Mouse (Mus musculus) cerebellum, adult (tissue): Measurements from ENCODE around the gene Cacna1e.

Experiments
- ATAC-seq: cut with Nextera tagmentation; 2 replicates; pipeline ENCODE4 v1.9.2; 2017; ENCODE audit warnings: mild to moderate bottlenecking, moderate library complexity, mixed read lengths; ENCODE audit not compliant: insufficient number of reproducible peaks, low FRiP score, low TSS enrichment

Cacna1e gene

DNA sequence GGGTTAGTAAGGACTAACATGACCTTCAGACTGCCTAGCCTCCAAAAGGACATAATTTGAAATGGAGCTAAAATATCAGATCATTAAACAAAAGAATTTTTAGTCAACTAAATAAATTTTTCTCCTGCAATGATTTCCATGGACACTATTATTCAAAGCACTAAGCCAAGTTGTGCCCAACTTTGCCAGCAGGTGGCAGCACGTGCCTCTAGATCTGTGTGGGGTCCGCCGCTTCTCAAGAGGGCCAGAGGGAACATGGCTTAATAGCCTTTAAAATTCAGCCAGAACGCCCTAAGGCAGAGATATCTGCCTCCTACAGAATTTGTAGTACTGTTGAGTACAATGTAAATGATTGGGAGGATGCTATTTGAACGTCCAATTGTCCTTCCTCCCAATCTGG lies 96.2 kb downstream of the Cacna1e start:
- ATAC-seq: no peak

DNA sequence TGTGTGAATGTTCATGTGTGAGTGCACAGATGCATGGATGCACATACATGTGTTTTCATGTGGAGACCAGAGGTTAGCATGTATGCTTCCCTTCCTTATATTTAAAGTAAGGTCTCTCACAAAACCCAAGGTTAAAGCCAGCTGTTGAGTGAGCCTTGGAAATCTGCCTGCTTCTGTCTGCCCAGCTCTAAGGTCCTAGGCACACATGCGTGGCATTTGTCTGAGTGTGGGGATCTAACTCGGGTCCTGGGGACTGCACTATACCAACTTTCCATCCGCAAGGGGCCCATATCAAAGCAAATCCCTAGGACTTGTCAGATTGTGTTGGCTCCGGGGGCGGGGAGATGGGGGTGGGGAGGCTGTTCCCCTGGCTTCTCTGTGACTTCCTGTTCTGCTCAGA lies 96.9 kb downstream of the Cacna1e start:
- no peak for ATAC-seq

DNA sequence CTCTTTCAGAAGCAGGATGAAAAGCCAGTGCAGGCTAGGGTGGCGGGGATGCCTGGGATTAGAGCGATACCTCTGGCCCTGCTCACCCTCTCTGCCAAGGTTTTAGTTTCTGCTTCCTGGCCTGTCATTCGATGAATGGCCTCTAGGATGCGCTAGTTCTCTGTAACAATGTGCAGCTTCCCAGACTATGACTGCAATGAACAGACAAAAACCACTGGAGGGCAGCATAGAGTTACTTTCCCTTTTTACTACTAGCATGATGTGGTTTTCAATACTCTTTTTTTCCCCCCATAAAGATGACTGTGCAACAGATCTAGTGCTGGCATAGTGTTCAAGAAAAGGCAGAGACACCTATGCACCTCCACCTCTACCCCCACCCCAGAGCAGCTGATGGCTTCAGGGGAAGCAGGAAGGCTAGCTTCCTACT lies 98.0 kb downstream of the Cacna1e start:
- ATAC-seq: peak; percentile 50

DNA sequence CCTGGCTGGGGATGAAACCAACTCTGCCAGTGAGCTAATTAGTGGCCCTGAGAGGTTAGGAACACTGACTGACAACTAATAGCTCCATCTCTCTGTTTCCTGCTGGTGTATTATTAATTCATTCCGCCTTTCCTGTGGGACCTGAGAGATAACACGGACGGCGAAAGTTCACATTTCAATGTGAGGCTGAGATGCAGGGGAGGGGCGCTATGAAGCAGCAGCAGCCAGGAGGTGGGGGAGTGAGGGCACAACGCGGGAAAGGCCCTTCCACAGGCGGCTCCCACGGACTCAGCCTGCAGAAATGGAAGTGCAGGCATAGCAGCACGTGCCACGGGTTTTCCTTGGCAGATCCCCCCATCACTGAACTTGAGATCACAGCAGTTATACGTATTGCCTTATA lies 99.4 kb downstream of the Cacna1e start:
- ATAC-seq: no peak

DNA sequence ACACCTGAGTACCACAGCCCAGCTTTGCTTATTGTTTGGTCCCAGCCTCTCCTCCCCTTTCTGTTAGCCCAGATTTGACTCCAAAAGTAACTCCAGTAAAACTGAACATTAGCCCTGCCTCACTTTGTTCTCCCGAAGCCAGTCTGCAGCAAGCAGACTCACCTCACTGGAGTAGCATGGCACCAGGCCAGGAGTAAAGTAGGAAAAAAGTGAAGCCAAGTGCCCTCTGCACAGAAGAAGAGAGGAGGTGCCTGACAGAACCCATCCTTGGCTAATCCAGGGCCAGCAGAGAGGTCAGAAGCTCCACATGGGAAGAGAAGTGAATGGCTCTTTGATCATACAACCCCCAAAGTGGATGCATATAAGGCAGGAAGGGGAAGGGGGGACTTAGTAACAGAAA lies 100.8 kb downstream of the Cacna1e start:
- ATAC-seq: no peak

DNA sequence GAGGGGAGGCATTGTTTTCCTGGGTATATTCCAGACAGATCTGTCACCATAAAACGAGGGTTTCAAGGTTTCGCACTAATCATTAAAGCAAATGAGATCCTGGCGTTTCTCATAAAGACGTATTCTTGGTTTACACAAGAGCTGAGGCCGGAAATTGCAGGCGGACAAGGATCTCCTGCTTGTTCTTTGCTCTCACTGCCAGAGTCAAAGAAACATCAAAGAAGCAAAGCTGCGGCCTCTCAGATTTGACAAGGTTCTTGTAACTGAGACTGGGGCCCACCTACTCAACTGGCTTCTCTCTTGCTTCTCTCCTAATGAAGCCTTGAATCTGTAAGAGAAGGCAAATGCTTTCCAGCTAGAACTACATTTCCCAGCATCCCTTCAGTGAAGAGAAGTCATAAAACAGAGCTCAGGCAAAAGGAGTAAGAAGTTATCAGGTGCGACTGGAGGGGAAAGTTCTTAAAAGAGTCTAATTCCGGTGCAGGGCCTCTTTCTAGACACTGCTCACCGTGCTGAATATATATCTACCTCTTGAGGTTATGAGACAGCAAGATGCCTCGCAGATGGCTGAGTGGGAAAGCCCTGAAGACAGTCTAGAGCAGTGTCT lies 104.3 kb downstream of the Cacna1e start:
- ATAC-seq: no peak

DNA sequence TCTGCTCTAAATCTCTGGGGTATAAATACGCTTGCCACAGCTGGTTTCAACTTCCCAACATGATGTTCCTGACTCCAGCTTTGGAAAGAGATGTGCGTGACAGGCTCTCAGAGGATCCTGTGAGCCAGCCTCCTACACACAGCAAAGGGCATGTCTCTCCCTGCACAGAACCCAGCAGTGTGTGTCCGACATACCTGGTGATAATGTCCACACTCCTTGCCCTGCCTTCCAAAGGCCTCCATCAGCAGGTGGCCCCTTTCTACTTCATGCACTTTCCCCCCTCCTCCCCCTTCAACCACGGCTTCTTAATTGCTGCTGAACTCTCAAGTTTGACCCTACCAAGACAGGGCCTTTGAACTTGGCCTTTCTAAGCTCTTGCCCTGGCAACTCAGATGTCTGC lies 108.0 kb downstream of the Cacna1e start:
- ATAC-seq: no peak

DNA sequence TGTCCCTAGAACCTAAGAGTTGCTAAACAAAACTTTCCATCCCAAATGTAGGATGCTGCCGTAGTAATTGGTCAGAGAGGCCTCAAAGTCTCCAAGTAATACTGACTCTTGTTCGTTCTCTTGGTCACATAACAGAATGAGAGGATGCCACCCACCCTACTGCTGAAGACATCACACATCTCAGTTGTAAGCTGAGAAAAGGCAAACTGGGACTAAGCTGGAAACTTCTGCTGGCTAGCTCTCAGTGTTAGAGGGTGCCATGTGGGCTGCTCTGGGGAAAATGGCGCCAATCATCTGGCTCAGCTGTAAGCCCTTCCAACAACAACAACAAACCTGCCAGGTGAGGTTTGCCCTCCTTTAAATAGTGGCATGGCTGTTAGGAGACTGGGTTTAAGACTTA lies 109.8 kb downstream of the Cacna1e start:
- no peak for ATAC-seq

DNA sequence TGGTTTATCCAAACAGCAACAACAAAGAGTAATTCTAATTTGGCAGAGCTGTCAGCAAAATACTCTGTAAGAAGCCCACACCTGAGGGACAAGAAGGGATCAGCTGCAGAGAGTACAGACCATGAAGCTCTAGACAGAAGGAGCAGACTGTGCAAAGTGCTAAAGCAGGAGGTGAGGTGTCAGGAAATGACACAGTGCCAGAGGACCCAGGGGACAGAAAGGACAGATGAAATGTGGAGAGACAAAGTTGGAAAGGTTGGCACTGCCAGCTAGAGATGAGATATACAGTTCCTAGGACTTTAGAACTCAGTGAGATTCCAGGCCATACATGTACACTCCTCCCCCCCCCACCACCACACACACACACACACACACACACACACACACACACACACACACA lies 113.2 kb downstream of the Cacna1e start:
- ATAC-seq: 0 out of 2 replicates have a peak, but pooled peaks have one; percentile 52

DNA sequence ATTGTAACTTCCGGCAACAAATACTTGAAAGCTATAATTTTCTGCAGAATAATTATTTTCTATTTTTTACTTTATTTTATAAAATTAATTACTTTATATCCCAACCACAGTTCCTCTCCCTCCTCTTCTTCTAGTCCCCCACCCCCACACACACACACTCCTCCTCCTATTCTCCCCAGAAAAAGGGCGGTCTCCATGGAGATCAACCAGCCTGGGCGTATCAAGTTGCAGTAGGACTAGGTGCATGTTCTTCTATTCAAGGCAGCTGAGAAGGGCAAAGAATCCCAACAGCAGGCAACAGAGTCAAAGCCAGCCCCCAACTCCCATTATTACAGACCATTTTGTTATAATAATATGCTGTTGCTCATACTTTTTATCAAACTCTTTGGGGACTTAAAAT lies 113.8 kb downstream of the Cacna1e start:
- no peak for ATAC-seq

DNA sequence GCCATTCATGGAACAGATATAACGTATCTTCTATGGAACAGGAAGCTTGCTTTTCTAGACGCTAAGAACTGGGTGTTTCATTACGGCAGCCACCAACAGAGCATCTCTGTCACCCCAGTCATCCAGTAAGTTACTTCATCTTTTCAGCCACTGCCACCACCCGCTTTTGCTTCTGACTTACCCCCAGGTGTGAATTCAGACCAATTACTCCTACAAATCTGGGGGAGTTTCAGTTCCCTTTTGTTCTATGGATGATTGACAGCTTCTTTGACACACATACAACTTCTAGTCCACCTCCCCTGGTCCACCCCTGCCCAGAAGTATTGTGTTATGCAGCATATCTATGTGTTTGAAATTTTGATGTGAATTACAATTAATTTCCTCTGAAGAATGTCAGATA lies 121.2 kb downstream of the Cacna1e start:
- ATAC-seq: no peak

DNA sequence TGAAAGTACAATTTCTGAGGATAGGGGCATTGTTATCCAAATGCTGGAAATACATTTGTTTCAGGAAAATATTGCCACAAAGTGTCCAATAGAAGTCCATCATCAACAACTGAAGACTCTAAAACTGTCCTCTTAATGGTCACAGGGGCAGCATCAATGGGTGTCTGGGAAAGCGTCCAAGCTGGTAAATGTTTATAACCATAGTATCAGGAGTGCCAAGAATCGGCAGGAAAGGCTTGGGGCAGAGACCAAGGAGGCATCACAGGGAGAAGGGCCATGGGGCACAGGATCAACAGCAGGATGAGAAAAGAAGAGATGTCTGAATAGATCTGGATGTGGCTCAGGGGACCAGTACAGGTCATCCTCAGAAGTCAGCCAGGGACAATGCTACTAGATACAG lies 132.2 kb downstream of the Cacna1e start:
- 0 out of 2 replicates have a peak, but pooled peaks have one; percentile 36 for ATAC-seq

DNA sequence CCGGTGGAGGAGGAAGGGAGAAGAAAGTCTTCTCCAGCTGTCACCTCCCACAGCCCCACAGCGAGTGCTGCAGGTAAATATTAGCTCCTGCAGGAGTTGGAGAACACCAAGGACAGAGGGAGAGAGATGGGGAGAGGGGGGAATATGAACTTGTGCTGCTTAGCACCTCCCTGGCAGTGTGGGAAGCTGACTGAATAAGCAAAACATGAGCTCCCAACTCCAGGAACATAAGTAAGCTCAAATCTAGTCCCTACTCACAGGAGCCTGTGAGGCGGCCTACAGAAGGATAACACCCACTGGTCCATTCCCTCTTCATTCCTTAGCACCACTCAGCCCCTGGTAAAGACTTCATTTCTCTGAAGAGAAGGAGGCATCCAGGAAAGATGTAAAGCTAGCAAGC lies 135.8 kb downstream of the Cacna1e start:
- ATAC-seq: no peak

DNA sequence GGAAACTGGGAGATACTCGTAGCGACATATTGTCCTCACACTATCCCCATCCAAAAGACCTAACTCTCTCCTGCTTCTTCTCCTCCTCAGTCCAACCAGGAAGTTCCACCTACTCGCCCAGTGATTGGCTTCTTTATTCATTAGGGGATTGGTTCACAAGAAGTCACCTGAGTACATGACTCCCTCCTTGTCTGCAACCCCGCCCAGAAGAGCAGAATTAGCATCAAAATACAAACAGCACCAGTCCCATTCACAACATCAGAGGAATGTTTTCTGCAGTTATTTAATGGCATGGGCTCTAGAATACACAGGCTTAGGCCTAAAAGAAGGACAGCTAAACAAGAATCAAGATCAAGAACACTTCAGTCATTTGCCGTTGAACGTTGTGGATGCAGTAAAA lies 139.1 kb downstream of the Cacna1e start:
- no peak for ATAC-seq

DNA sequence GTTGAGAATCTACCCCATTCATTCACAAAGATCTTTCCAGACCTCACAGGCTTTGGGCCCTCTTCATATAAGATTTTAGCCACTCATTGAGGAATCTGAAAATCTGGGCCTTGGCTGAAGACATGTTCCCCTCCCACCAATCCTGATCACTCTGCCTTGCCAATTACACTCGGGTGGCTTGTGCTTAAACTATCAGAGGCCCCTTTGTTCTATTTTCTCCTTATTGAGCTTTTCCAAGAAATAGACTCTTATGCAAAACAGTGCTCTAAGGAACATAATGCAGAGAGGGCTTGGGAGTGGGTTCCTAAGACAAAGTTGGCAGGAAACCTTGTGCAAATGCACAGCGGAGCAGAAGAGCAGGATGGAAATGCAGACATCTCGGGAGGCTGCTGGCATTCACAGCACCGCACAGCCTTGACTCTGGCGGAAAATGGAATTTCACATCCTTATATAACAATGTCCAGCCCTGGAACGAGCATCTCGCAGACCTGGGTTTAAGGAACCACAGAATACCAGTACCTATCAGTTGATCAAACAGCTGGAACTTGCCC lies 153.8 kb downstream of the Cacna1e start:
- ATAC-seq: no peak

DNA sequence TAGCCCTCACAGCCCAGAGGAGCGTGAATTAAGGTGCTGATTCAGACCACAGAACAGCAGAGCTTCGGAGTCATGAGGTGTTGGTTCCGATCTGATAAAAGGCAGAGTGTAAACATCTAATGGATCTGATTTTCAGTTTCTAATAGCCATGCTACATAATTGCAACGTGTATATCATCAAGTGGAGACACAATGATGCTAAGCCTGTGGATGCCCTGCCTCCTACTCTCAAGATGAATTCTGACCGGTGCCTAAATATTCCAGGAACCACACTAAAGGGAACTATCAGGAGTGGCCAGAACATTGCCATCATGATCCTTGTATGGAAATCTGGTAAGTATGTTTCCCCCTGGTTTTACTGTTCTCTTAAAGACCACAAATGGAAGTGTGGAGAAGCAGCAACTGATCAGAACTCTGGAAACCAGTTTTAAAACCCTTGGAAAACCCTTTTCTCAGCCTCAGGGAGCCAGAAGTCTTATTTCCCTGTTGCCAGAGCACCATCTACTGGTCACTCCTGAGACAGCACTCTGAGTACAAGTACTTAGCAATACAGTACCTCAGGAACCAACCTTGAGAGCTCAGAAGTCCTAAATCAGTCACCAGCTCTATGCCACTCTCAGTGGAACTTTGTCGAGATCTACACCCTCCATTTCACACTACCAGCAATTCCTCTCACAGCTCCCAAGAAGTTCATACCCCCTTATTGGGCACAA lies 154.9 kb downstream of the Cacna1e start:
- ATAC-seq: 0 out of 2 replicates have a peak, but pooled peaks have one; percentile 42

DNA sequence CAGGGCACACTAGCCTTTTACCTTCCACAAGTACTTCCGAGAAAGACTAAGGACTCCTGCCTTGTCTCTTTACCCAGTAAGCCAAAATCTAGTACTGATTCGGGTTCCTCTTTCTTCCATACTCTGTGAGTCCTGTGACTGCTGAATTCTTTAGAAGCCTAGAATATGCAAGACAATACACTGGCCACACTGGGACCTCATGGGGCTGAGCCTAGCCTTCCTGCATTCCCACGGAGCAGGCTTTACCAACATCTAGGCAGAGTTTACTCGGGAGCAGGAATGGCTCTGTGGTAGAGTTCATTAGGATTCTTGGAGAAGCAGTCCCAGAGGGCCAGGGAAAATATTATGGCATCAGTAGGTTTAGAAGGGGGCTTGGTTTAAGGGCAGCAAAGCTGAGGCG lies 155.6 kb downstream of the Cacna1e start:
- ATAC-seq: no peak

DNA sequence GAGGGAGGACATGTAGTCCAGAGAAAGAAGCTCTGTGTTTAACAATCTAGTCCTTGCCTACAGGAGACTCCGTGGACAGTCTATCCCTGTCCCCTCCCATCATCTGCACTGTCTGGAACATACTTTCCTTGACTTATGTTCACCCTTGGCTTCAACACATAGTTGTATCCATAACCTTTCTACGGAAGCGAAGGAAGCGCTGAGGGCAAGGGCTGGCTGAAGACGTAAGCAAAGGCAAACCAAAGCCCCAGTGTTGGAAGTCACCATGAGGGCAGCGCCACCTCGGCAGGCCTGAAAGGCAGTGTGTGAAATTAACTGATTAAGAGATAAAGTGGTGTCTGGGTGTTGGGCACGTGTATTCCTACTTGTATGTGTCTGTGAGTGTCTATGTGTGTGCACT lies 156.6 kb downstream of the Cacna1e start:
- no peak for ATAC-seq

DNA sequence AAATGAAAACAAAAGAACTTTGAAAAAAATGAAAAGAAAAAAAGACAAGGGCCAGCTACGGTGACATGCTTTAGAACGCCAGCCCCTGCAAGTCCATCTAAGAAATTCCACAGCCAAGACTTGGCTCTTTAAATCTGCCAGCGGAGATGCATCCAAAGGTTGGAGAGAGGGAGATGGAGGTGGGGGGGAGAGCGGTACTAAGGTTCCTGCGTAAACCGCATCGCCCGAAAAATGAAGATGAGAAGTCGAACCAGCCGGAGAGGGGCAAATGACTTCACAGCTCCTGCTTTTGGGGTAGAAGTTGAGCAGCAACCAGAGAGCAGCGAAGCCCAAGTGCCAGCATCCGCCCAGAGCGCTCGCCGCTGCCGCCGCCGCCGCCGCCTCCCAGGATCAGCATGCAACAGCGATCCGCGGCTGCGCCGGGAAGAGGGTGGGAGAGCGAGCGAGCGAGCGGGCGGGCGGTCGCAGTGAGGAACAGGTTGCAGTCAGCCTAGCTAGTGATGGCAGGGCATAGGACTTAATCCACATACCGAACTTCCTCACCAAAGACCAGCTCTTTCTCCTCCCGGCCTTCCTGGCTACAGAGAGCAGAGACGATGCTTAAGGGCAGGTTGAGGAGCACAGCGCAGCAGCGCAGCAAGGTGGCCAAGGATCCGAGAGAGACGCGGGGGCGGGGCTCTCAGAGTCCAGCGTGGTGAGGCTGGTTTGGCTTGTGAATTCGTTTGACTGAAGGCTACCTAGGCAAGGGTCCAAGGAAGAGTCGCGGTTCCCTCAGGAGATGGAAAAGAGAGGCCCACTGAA lies 157.7 kb downstream of the Cacna1e start:
- ATAC-seq: peak; percentile 66

DNA sequence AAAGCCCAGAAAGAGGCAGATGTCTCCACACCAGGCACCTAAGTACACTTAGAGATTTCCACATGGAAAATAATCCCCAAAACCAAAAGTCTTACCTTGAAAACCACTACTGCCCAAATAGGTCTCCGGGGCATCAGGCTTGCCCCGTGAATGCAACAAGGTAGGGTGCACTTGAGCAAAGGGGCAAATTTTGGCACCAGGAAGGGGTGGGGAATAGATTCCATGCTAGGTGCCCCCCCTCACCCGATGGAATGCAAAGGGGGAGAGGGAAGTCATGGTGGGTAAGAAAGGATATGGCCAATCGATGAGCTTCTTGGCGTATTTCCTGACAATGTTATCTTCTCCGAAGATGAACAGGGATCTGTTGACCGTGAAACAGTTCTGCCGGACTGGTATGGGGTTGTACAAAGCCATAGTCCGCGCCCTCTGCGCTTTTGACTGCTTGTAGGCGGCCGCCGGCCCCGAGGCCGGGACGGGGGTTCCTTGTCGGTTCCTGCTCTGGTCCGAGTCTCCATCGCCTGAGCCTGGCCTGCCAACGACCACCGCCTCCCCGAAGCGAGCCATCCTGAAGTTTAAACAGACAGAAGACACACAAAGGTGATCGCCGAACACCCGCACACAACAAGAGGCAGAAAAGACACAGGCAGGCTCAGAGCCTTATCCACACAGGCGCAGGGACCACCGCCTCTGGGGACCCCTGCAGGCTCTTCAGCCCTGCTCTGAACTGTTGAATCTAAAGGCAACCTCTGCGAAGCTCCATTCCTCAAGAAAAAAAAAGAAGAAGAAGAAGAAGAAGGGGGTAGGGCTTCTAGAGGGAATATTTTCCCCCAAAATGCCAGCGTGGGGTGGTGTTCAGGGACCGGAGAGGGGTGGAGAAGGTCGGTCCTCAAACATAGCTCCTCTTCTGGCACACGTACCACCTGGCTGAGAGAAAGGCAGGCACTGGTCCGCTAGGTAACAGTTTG lies 158.7 kb downstream of the Cacna1e start:
- ATAC-seq: no peak
